Mouse (Mus musculus) testis, adult 2 months (tissue): ENCODE results near the gene Gm20503. TPM values are rescaled to one million over a fixed set of nuclear protein-coding genes. Genes with fewer than 3 reads are reported as not detected.

Experiments
- H3K27ac ChIP-seq: fragments of 200-500 bp; 2 replicates; pipeline ENCODE4 v1.5.1; 2012; ENCODE audit warnings: low read depth, low read length; ENCODE audit not compliant: control insufficient read depth, insufficient read depth
- H3K27me3 ChIP-seq: fragments of 200-500 bp; 2 replicates; pipeline ENCODE4 v1.6.1; 2012; ENCODE audit warnings: mild to moderate bottlenecking, low read length, moderate library complexity; ENCODE audit not compliant: control insufficient read depth, insufficient read depth
- H3K36me3 ChIP-seq: fragments of 200-500 bp; 2 replicates; pipeline ENCODE4 v1.6.1; 2012; ENCODE audit warnings: mild to moderate bottlenecking, low read length; ENCODE audit not compliant: control insufficient read depth, insufficient read depth
- H3K4me1 ChIP-seq: fragments of 200-500 bp; 2 replicates; pipeline ENCODE4 v1.6.1; 2012; ENCODE audit warnings: low read length; ENCODE audit not compliant: control insufficient read depth, insufficient read depth
- H3K4me3 ChIP-seq: fragments of 200-500 bp; 2 replicates; pipeline ENCODE4 v1.5.1; 2012; ENCODE audit warnings: low read depth, mild to moderate bottlenecking, low read length, moderate library complexity, mixed read lengths; ENCODE audit not compliant: control insufficient read depth
- CTCF ChIP-seq: fragments of 200-500 bp; IDR thresholded peaks from 2 replicates; pipeline ENCODE4 v1.5.1; 2012; ENCODE audit warnings: low read depth, mild to moderate bottlenecking, inconsistent platforms, low read length, moderate library complexity; ENCODE audit not compliant: control insufficient read depth, insufficient read depth, insufficient replicate concordance
- POLR2A ChIP-seq: fragments of 200-500 bp; IDR thresholded peaks from 2 replicates; pipeline ENCODE4 v1.6.1; 2012; ENCODE audit warnings: low read depth, mild to moderate bottlenecking, inconsistent platforms, low read length, moderate library complexity; ENCODE audit not compliant: control insufficient read depth
- polyA plus RNA-seq: library from polyadenylated mRNA; depleted of rRNA; stranded (reverse); fragments of >200 nt; gene quantifications from 2 replicates; pipeline ENCODE4 v1.2.3, GENCODE M21; 2012

Gm20503 gene
- polyA plus RNA-seq, 1 experiment = not detected

DNA sequence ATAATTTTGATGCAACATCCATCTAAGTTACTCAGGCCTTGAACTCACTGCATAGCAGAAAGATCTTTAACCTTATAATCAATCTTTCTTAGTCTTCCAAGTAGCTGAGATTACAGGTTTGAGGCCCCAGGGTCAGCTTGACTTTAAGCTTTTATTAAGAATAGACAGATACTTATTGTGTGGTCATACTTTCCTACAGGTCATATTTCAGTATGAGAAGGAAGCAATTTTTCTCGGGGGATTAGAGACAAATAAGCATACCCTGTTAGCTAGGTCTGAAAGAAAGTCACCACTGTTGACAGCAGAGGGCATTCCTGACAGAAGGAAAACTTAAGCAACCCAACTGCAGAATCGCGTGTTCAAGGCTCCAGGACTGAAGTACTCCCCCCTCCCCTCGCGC, 5.0 kb downstream of the Gm20503 start:
- Histone ChIP-seq H3K4me3 (no peak overlapping the region), H3K36me3 (no peaks in the 10 kb centered on the region)
- TF ChIP-seq CTCF = no peak
- no peak for TF ChIP-seq POLR2A

DNA sequence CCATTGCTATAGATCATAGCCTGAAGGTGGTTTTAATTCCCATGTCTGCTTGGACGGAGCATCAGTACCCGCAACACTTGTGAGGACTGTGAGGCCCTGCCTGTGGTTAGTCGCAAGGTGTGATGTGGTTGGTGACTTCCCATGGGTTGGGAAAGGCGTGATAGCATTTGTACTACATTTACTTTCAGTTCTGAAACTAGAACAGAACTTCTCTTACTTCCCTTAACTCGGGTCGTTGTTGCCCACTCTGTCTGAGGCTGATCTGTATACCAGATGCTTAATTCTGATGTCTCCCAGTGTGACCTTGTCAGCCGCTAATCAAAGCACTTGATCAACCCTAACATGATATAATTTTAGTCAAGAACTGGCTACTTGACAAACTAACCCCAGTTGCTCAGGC, 6.2 kb downstream of the Gm20503 start:
- no peaks in the 10 kb centered on the region for H3K36me3 ChIP-seq
- no peak overlapping the region for H3K27ac ChIP-seq
- no peak for TF ChIP-seq POLR2A
- no peak for TF ChIP-seq CTCF
- peaks cover 8% of the 10 kb centered on the region for H3K4me1 ChIP-seq
- no peaks in the 10 kb centered on the region for H3K27me3 ChIP-seq
- no peak overlapping the region for H3K4me3 ChIP-seq

More for the DNA sequence above, 5.0 kb downstream of the Gm20503 start:
- no peaks in the 10 kb centered on the region for H3K27me3 ChIP-seq
- no peak overlapping the region; the same call in 1 of the 2 replicates for H3K27ac ChIP-seq
- peaks cover 8% of the 10 kb centered on the region for H3K4me1 ChIP-seq

- TF ChIP-seq POLR2A = no peak
- TF ChIP-seq CTCF = no peak
- Histone ChIP-seq H3K4me3 (no peak overlapping the region), H3K4me1 (peaks cover 4% of the 10 kb centered on the region), H3K27me3 (no peaks in the 10 kb centered on the region), H3K36me3 (no peaks in the 10 kb centered on the region), H3K27ac (no peak overlapping the region)
Observed at GRCm38 (mm10) chr4:59009696-59010095, 6.7 kb downstream of the Gm20503 start.

DNA sequence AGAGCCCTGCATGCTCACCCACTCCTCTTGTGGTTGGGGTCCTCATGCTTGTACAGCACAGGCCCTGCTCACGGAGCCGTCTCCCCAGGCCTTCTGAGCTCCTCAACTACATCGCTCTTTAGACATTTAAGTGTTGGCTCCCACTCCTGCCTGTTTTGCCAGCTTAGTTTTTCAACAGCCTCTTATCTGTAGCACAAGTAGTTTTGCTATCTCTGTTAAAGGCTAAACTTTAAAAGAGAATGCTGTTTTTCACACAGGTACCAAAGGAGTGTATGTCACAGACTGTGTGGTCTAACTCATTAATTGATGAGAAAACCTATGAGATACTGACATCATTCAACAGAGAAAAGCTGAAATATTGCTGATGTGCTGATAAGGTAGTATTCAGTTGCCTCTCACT, 8.4 kb downstream of the Gm20503 start:
- Histone ChIP-seq H3K27me3 (no peaks in the 10 kb centered on the region), H3K4me3 (no peak overlapping the region), H3K27ac (no peak overlapping the region), H3K4me1 (no peaks in the 10 kb centered on the region; the same call in 1 of the 2 replicates), H3K36me3 (no peaks in the 10 kb centered on the region)
- no peak for TF ChIP-seq POLR2A
- TF ChIP-seq CTCF = no peak

DNA sequence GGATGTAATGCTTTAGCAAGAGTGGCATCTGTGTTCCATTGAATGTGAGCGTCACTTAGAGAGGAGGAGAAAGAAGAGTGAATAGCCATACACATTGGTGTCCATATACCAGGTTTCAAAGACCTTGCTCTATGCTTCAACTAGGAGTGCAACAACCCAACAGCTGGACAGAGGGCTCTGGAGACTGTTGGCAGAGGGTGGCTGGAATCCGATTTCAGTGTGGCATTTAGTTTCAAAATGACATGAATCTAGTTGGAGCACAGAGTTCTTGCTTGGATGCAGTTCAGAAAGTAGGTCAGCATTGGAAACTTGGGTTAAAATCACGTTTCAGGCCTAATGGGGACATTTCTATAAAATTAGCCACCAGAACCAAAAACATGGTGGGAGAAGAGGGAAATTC, 12.2 kb downstream of the Gm20503 start:
- Histone ChIP-seq H3K4me3 (no peak overlapping the region), H3K27me3 (no peaks in the 10 kb centered on the region), H3K27ac (no peak overlapping the region), H3K4me1 (no peaks in the 10 kb centered on the region), H3K36me3 (peaks cover 1% of the 10 kb centered on the region; the same call in 1 of the 2 replicates)
- TF ChIP-seq POLR2A (no peak), CTCF (no peak)

GRCm38 (mm10) chr4:59016922-59017321, 13.9 kb downstream of the Gm20503 start:
- no peak for TF ChIP-seq CTCF
- TF ChIP-seq POLR2A = no peak
- Histone ChIP-seq H3K36me3 (peaks cover 1% of the 10 kb centered on the region; the same call in 1 of the 2 replicates), H3K27me3 (no peaks in the 10 kb centered on the region), H3K27ac (no peak overlapping the region), H3K4me1 (no peaks in the 10 kb centered on the region), H3K4me3 (no peak overlapping the region)

- H3K4me3 ChIP-seq = peak overlapping the region; percentile 95
- TF ChIP-seq CTCF (no peak), POLR2A (no peak)
- no peaks in the 10 kb centered on the region for H3K36me3 ChIP-seq
- no peak overlapping the region for H3K27ac ChIP-seq
- H3K4me1 ChIP-seq = peaks cover 9% of the 10 kb centered on the region
- no peaks in the 10 kb centered on the region for H3K27me3 ChIP-seq
Observed at GRCm38 (mm10) chr4:59034325-59034917, 31.4 kb downstream of the Gm20503 start.
